1 mouse cellular context compared by ENCODE assay signal in the genomic region with DNA sequence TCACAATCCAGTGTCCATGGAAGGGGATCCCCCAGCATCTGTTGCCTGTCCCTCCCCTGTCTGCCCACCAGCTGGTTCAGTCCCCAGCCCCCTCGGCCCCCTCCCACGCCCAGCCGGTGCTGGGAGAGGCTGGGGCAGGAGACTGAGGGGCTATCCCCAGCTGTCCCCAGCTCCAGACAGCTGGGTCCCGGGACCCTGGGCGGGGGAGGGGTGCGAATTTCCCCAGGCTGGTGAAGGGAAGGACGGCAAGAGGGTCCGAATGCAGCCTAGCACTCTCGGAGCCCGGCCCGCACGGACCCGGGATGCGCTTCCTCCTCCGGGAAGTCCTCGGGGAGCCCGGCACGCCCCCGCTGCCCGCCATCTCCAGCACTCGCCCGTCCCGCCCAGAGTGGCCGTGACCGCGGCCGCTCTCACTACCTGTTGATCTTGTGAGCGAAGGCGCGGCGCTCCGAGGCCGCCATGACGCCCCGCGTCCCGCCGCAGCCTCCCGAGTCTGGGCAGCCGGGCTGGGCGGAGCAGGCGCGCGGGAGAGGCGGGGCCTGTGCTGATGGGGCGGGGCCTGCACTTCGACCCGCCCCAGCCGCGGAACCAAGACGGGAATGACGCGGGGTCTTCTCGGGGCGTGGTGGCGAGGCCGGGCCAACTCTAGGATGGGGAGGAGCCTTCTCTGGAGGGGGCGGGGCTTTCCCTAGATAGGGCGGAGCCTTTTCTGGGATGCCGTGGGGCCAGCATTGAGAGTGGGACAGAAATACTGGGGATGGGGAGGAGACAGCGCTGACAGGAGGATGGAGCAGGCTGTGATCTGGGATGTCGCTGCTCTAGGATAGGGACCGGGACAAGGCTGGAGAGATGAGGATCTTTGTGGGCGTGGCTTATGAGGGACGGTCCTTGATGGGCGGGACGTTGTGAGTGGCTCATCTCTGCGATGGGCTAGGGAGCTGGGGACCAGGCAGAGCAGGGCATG.
TF ChIP-seq lines count a peak whose summit lies in the region.

Gene Dock6, minus strand, starts transcription at position 508 of the 964 bp plus-strand sequence.

TF ChIP-seq in MEL, 35 proteins besides CTCF, POLR2A, EP300 and RAD21 (continued from another document):
- TF ChIP-seq POLR2AphosphoS2 (IDR thresholded peaks at IDR 0.05; ENCODE audit: low read length) (peak; percentile 60; the same call in 1 of the 2 replicates), TCF12 (IDR thresholded peaks at IDR 0.05; ENCODE audit: low read depth, low read length) (peak; percentile 46; the same call in 1 of the 2 replicates), MXI1 (IDR thresholded peaks at IDR 0.05; ENCODE audit: low read depth, low read length) (peak; percentile 61), BHLHE40 (IDR thresholded peaks at IDR 0.05; ENCODE audit: borderline replicate concordance, low read depth, low read length) (no peak), SIN3A (IDR thresholded peaks at IDR 0.05; ENCODE audit: low read length) (peak; percentile 58; the same call in 1 of the 2 replicates), GABPA (IDR thresholded peaks at IDR 0.05; ENCODE audit: low read depth, low read length) (no peak; the same call in 1 of the 2 replicates), NRF1 (IDR thresholded peaks at IDR 0.05; ENCODE audit: insufficient read depth, low read depth, low read length, poor library complexity, severe bottlenecking) (peak; percentile 74), ZMIZ1 (IDR thresholded peaks at IDR 0.05; ENCODE audit: low read depth, low read length) (peak; percentile 95), CHD2 (IDR thresholded peaks at IDR 0.05; ENCODE audit: low read length) (no peak)
TF ChIP-seq in MEL: peak in this region for 11.
